Mouse (Mus musculus) olfactory bulb, adult 2 months (tissue): ENCODE measurements at regions not wholly inside any gene's neighbourhood (a gene's known extent, or its start where the extent isn't known, plus 50 kb on each side); places are given as distances from the start of the nearest gene placed in this dataset.

Experiments
- CTCF ChIP-seq: fragments of 200-500 bp; IDR thresholded peaks from 2 replicates; pipeline ENCODE4 v1.5.1; 2012; ENCODE audit warnings: low read depth, mild to moderate bottlenecking, low read length, moderate library complexity; ENCODE audit not compliant: insufficient read depth
- POLR2A ChIP-seq: fragments of 200-500 bp; IDR thresholded peaks from 2 replicates; pipeline ENCODE4 v1.6.1; 2012; ENCODE audit warnings: mild to moderate bottlenecking, low read depth, low read length, moderate library complexity; ENCODE audit not compliant: insufficient read depth

GRCm38 (mm10) chrX:50560915-50561314 lies 132.6 kb upstream of the Olfr1324 start:
- TF ChIP-seq CTCF (no peak), POLR2A (no peak)
